In the genomic region with DNA sequence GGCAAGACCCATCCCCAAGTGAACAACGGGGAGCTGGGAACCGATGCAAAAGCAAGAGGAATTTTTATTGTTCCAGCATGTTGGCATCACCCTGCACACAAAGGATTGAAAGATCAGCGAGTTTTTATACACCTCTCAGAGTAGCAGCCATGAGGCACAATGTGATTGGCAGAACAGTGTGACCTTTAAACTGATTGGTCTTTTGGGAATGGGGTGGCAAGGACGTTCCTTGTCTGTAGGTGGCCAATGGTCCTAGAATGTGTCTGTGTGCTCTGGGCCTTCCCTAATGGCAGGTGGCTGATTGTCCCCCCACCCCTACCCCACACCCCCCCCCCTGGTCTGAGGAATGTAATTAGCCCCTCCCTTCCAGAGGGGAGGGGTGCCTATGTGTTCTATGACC, we compare ENCODE assay signal across 34 mouse cellular contexts. TPM values are rescaled to one million over a fixed set of nuclear protein-coding genes. Genes with fewer than 3 reads are reported as not detected.
"Had no signal": no experiment of that assay in that cellular context is flagged by ENCODE, and none has a peak within 500 bp of the region (broad histone marks: within the 10 kb centered on the region; RNA-seq: fewer than 3 reads in every experiment).

No protein-coding gene starts in this region.

- H3K4me1 ChIP-seq: liver, embryonic 12.5 days; liver, embryonic 13.5 days; liver, embryonic 15.5 days; megakaryocyte, embryonic 14.5 days had no signal

- H3K36me3 ChIP-seq: limb, embryonic 10.5 days; limb, embryonic 12.5 days; limb, embryonic 13.5 days; limb, embryonic 15.5 days; liver, embryonic 12.5 days; liver, embryonic 13.5 days; liver, embryonic 15.5 days; lung, embryonic 15.5 days; midbrain, embryonic 10.5 days; midbrain, embryonic 12.5 days; midbrain, embryonic 13.5 days; midbrain, embryonic 15.5 days; neural tube, embryonic 12.5 days had no signal

- H3K4me3 ChIP-seq: limb, embryonic 10.5 days; limb, embryonic 12.5 days; limb, embryonic 13.5 days; limb, embryonic 15.5 days; liver, embryonic 12.5 days; liver, embryonic 13.5 days; liver, embryonic 15.5 days; lung, embryonic 15.5 days; megakaryocyte, embryonic 14.5 days; midbrain, embryonic 10.5 days; midbrain, embryonic 12.5 days; midbrain, embryonic 13.5 days; midbrain, embryonic 15.5 days; myocyte; neural tube, embryonic 12.5 days had no signal

- H3K9ac ChIP-seq: limb, embryonic 12.5 days; limb, embryonic 13.5 days; limb, embryonic 15.5 days; liver, embryonic 12.5 days; liver, embryonic 13.5 days; liver, embryonic 14.5 days; liver, embryonic 15.5 days; liver, postnatal 0 days; lung, embryonic 14.5 days; lung, embryonic 15.5 days; midbrain, embryonic 12.5 days; midbrain, embryonic 13.5 days; midbrain, embryonic 15.5 days; neural tube, embryonic 12.5 days had no signal

- H3K27me3 ChIP-seq: limb, embryonic 12.5 days; limb, embryonic 13.5 days; limb, embryonic 15.5 days; liver, embryonic 13.5 days; liver, embryonic 15.5 days; lung, embryonic 15.5 days; midbrain, embryonic 12.5 days; midbrain, embryonic 13.5 days; midbrain, embryonic 15.5 days; neural tube, embryonic 12.5 days had no signal

- ATAC-seq: liver, embryonic 12.5 days; liver, postnatal 0 days; lung, postnatal 0 days; midbrain, embryonic 13.5 days; midbrain, embryonic 15.5 days; midbrain, embryonic 16.5 days had no signal

- H3K27ac ChIP-seq: limb, embryonic 10.5 days; limb, embryonic 12.5 days; limb, embryonic 13.5 days; limb, embryonic 15.5 days; liver, embryonic 12.5 days; liver, embryonic 13.5 days; liver, embryonic 14.5 days; liver, embryonic 15.5 days; lung, embryonic 15.5 days; macrophage; midbrain, embryonic 10.5 days; midbrain, embryonic 12.5 days; midbrain, embryonic 13.5 days; midbrain, embryonic 15.5 days; neural tube, embryonic 12.5 days had no signal

- DNase-seq: left cerebral cortex, postnatal 4 days; liver; liver, embryonic 13.5 days; liver, postnatal 0 days; lung, adult 18-20 months; lung, adult 2 months; lung, embryonic 14.5 days; lung, postnatal 10 days; lung, postnatal 14 days; lung, postnatal 36 days; lung, postnatal 4 days; midbrain, embryonic 14.5 days had no signal

- H3K9me3 ChIP-seq: limb, embryonic 10.5 days; limb, embryonic 15.5 days; liver, embryonic 12.5 days; liver, embryonic 13.5 days; liver, embryonic 15.5 days; lung, embryonic 15.5 days; midbrain, embryonic 10.5 days; midbrain, embryonic 12.5 days; midbrain, embryonic 13.5 days; midbrain, embryonic 15.5 days; neural tube, embryonic 12.5 days had no signal

RNA-seq across cellular contexts. Expression of gene Glrp1, which starts 50.7 kb away (rescaled TPM):
- polyA plus RNA-seq: limb, embryonic 10.5 days; limb, embryonic 11.5 days; limb, embryonic 12.5 days; limb, embryonic 13.5 days; limb, embryonic 14.5 days; limb, embryonic 15.5 days; liver, embryonic 12.5 days; midbrain, embryonic 10.5 days; midbrain, embryonic 11.5 days; midbrain, embryonic 12.5 days; midbrain, embryonic 13.5 days; midbrain, embryonic 14.5 days; midbrain, embryonic 15.5 days; midbrain, embryonic 16.5 days; neural tube, embryonic 11.5 days; neural tube, embryonic 12.5 days had no signal

RNA-seq across cellular contexts. Expression of gene Spp2, which starts 52.4 kb away (rescaled TPM):
- polyA plus RNA-seq: limb, embryonic 10.5 days; limb, embryonic 11.5 days; limb, embryonic 12.5 days; limb, embryonic 13.5 days; lung, postnatal 0 days; macrophage; midbrain, embryonic 10.5 days; midbrain, embryonic 11.5 days; midbrain, embryonic 12.5 days; myocyte; neural tube, embryonic 11.5 days; neural tube, embryonic 12.5 days had no signal
